Mouse (Mus musculus) MEL (cell line): ENCODE measurements around the gene Galns.

ENCODE experiments used
- POLR2AphosphoS2 ChIP-seq: IDR thresholded peaks from 2 replicates; pipeline ENCODE4 v1.6.1; 2011; ENCODE audit warnings: low read length, improper control_type of control experiment
- ZC3H11A ChIP-seq: IDR thresholded peaks from 2 replicates; pipeline ENCODE4 v1.6.1; 2012; ENCODE audit warnings: low read depth, mild to moderate bottlenecking, inconsistent platforms, low read length, improper control_type of control experiment
- ZMIZ1 ChIP-seq: IDR thresholded peaks from 2 replicates; pipeline ENCODE4 v1.6.1; 2012; ENCODE audit warnings: low read depth, mild to moderate bottlenecking, inconsistent platforms, low read length, improper control_type of control experiment, moderate library complexity

- no peak for TF ChIP-seq ZMIZ1
- no peak for TF ChIP-seq POLR2AphosphoS2
- TF ChIP-seq ZC3H11A: no peak
Observed at GRCm38 (mm10) chr8:122575735-122576647, 35.3 kb downstream of the Galns start.
